Comparison of ENCODE assay signal across 22 mouse cellular contexts in genomic region chr15:27872286-27872685, GRCm38 (mm10).
A peak's percentile ranks its signal among the peaks of the same experiment; 100 is the strongest.
DNase-seq lines count a peak whose midpoint lies in the region; ATAC-seq lines count a peak whose summit lies in the region.
"Had no signal": no experiment of that assay in that cellular context is flagged by ENCODE, and none has a peak within 500 bp of the region (broad histone marks: within the 10 kb centered on the region; RNA-seq: fewer than 3 reads in every experiment).

No protein-coding gene starts in this region.

- DNase-seq in adipocyte (ENCODE audit: low spot score), result no peak
- no peak for DNase-seq in heart, postnatal 25 days (ENCODE audit: low spot score)
- no peak for DNase-seq in kidney, adult 9 months
- DNase-seq: adrenal gland, postnatal 10 days; cerebellum, adult 8-10 months; cerebellum, postnatal 36 days; gastrocnemius, postnatal 36 days; heart, postnatal 14 days; kidney, adult 18-20 months; layer of hippocampus, adult 9-11 months; lung, postnatal 4 days had no signal

- peaks cover 13% of the 10 kb centered on the region for H3K36me3 ChIP-seq in heart, embryonic 15.5 days
- H3K36me3 ChIP-seq in heart, embryonic 11.5 days (ENCODE audit: control insufficient read depth, insufficient read depth, low read length), result peaks cover 11% of the 10 kb centered on the region
- H3K36me3 ChIP-seq in liver, embryonic 16.5 days (ENCODE audit: control insufficient read depth, insufficient read depth), result no peaks in the 10 kb centered on the region

- H3K4me3 ChIP-seq in heart, embryonic 15.5 days, result no peak overlapping the region
- H3K4me3 ChIP-seq in heart, embryonic 11.5 days (ENCODE audit: low read depth, low read length), result no peak overlapping the region
- no peak overlapping the region for H3K4me3 ChIP-seq in liver, embryonic 16.5 days (ENCODE audit: low read depth, low read length)
- H3K4me3 ChIP-seq: heart, embryonic 10.5 days; hindbrain, embryonic 13.5 days; lung, embryonic 15.5 days; midbrain, embryonic 13.5 days had no signal

- WGBS in heart, embryonic 15.5 days, result 66% methylated on average over 2 of the region's 2 CpGs
- 65% methylated on average over 2 of the region's 2 CpGs for WGBS in heart, embryonic 11.5 days (ENCODE audit: insufficient replicate concordance)
- 12% methylated on average over 2 of the region's 2 CpGs for WGBS in liver, embryonic 16.5 days (ENCODE audit: insufficient replicate concordance)

- H3K4me2 ChIP-seq in heart, embryonic 15.5 days, result no peak overlapping the region
- no peak overlapping the region for H3K4me2 ChIP-seq in heart, embryonic 11.5 days
- H3K4me2 ChIP-seq in liver, embryonic 16.5 days (ENCODE audit: low read depth, low read length), result no peak overlapping the region
- H3K4me2 ChIP-seq: hindbrain, embryonic 13.5 days; lung, embryonic 15.5 days; midbrain, embryonic 13.5 days had no signal

- no peak for ATAC-seq in heart, embryonic 15.5 days (replicated peaks; ENCODE audit: insufficient number of reproducible peaks, insufficient read depth, low FRiP score, low read depth)
- no peak for ATAC-seq in heart, embryonic 11.5 days (replicated peaks; ENCODE audit: insufficient number of reproducible peaks, low FRiP score, low TSS enrichment)
- ATAC-seq in granulocyte monocyte progenitor cell, adult 5-6 weeks (replicated peaks; ENCODE audit: poor library complexity, severe bottlenecking), result peak; percentile 18
- peak; percentile 65 for ATAC-seq in liver, embryonic 16.5 days (ENCODE audit: low read depth)
- ATAC-seq: forebrain, embryonic 16.5 days; midbrain, embryonic 13.5 days had no signal

- H3K4me1 ChIP-seq in heart, embryonic 15.5 days (replicated peaks), result peaks cover 29% of the 10 kb centered on the region
- peaks cover 10% of the 10 kb centered on the region; the same call in 1 of the 2 replicates for H3K4me1 ChIP-seq in heart, embryonic 11.5 days (ENCODE audit: control insufficient read depth, insufficient read depth, low read length)
- peaks cover 10% of the 10 kb centered on the region; the same call in 1 of the 2 replicates for H3K4me1 ChIP-seq in liver, embryonic 16.5 days (ENCODE audit: control insufficient read depth, low read depth, low read length)
- H3K4me1 ChIP-seq: lung, embryonic 15.5 days had no signal

- intact Hi-C loops in heart, postnatal 25 days (cut with DNase I), result no loop called here

- no peak overlapping the region for H3K9ac ChIP-seq in heart, embryonic 15.5 days
- no peak overlapping the region for H3K9ac ChIP-seq in heart, embryonic 11.5 days (ENCODE audit: low read depth, low read length)
- no peak overlapping the region for H3K9ac ChIP-seq in liver, embryonic 16.5 days (ENCODE audit: low read depth, low read length)
- H3K9ac ChIP-seq: hindbrain, embryonic 13.5 days; lung, embryonic 15.5 days; midbrain, embryonic 13.5 days had no signal

- no peaks in the 10 kb centered on the region for H3K9me3 ChIP-seq in heart, embryonic 15.5 days (replicated peaks)
- no peaks in the 10 kb centered on the region for H3K9me3 ChIP-seq in heart, embryonic 11.5 days (replicated peaks; ENCODE audit: control insufficient read depth, low read length)
- H3K9me3 ChIP-seq in liver, embryonic 16.5 days (replicated peaks; ENCODE audit: control insufficient read depth, low read length), result no peaks in the 10 kb centered on the region
- H3K9me3 ChIP-seq: heart, embryonic 10.5 days; hindbrain, embryonic 13.5 days; lung, embryonic 15.5 days; midbrain, embryonic 13.5 days had no signal

- H3K27me3 ChIP-seq in heart, embryonic 15.5 days, result no peaks in the 10 kb centered on the region
- H3K27me3 ChIP-seq in heart, embryonic 11.5 days (ENCODE audit: control insufficient read depth, insufficient read depth, low read length), result no peaks in the 10 kb centered on the region
- H3K27me3 ChIP-seq in liver, embryonic 16.5 days (ENCODE audit: control insufficient read depth, insufficient read depth, low read depth, low read length), result no peaks in the 10 kb centered on the region
- H3K27me3 ChIP-seq: hindbrain, embryonic 13.5 days; lung, embryonic 15.5 days; midbrain, embryonic 13.5 days had no signal

- H3K27ac ChIP-seq in heart, embryonic 15.5 days, result peak overlapping the region; percentile 67
- no peak overlapping the region for H3K27ac ChIP-seq in heart, embryonic 11.5 days (ENCODE audit: low read depth, low read length)
- H3K27ac ChIP-seq in liver, embryonic 16.5 days (ENCODE audit: low read length), result no peak overlapping the region
- H3K27ac ChIP-seq: hindbrain, embryonic 13.5 days; kidney, postnatal 0 days; lung, embryonic 15.5 days; midbrain, embryonic 13.5 days; stomach, postnatal 0 days had no signal

Comparison
In these comparisons a context has a peak if more than half of its experiments do, and no peak if none do; other contexts are left out.
1. ATAC-seq: peak in granulocyte monocyte progenitor cell, adult 5-6 weeks (single experiment) and liver, embryonic 16.5 days (single experiment); none in heart, embryonic 15.5 days (single experiment) and heart, embryonic 11.5 days (single experiment).